Mouse (Mus musculus) neutrophil, adult 83 days (primary cell): ENCODE results near the gene Gm3488. TPM values are rescaled to one million over a fixed set of nuclear protein-coding genes. Genes with fewer than 3 reads are reported as not detected.

Experiments
- total RNA-seq, 2 experiments: library from RNA; stranded (reverse); gene quantifications; one replicate each; pipeline ENCODE4 v1.2.4; 2023

Gm3488 gene
- not detected for total RNA-seq

GRCm38 (mm10) chr14:5501374-5501773, at the start of gene Gm3488:
Gene Gm3488, plus strand, starts transcription at chr14:5501674.

GRCm38 (mm10) chr14:5455367-5455766, 46.1 kb upstream of the Gm3488 start, which contains the start of gene Gm3194:
Gene Gm3194, minus strand, starts transcription at chr14:5455467.

GRCm38 (mm10) chr14:5477730-5478129, 23.7 kb upstream of the Gm3488 start, which contains the start of gene Gm8246:
Gene Gm8246, minus strand, starts transcription at chr14:5477830.

GRCm38 (mm10) chr14:5483907-5484306, 17.6 kb upstream of the Gm3488 start, which contains the start of gene Gm3187:
Gene Gm3187, plus strand, starts transcription at chr14:5484207.

GRCm38 (mm10) chr14:5538196-5538595, 36.7 kb downstream of the Gm3488 start, which contains the start of gene Gm3532:
Gene Gm3532, plus strand, starts transcription at chr14:5538496.

Other genes with a start within 250 kb of the Gm3488 start
- not detected for gene Gm3526, start 241.1 kb upstream of the Gm3488 start, total RNA-seq
- not detected for gene Gm3542, start 166.7 kb upstream of the Gm3488 start, total RNA-seq
- not detected for gene Gm3500, start 112.6 kb upstream of the Gm3488 start, total RNA-seq
- gene Gm3194, start 46.2 kb upstream of the Gm3488 start, total RNA-seq = not detected
- not detected for gene Gm8246, start 23.8 kb upstream of the Gm3488 start, total RNA-seq
- not detected for gene Gm3187, start 17.5 kb upstream of the Gm3488 start, total RNA-seq
- not detected for gene Gm3532, start 36.8 kb downstream of the Gm3488 start, total RNA-seq
- not detected for gene Gm8265, start 131.4 kb downstream of the Gm3488 start, total RNA-seq
- gene Gm9603, start 185.8 kb downstream of the Gm3488 start, total RNA-seq = not detected
- gene Gm3373, start 239.9 kb downstream of the Gm3488 start, total RNA-seq = not detected